In genomic region chr7:131371880-131372651, GRCm38 (mm10) we compare ENCODE assay signal across 8 mouse cellular contexts. TPM values are rescaled to one million over a fixed set of nuclear protein-coding genes. Genes with fewer than 3 reads are reported as not detected.
DNase-seq lines count a peak whose midpoint lies in the region; ATAC-seq lines count a peak whose summit lies in the region.

No protein-coding gene starts in this region.

- H3K36me3 ChIP-seq in heart, embryonic 11.5 days (ENCODE audit: control insufficient read depth, insufficient read depth, low read length): no peaks in the 10 kb centered on the region
- no peaks in the 10 kb centered on the region for H3K36me3 ChIP-seq in forebrain, embryonic 15.5 days
- no peaks in the 10 kb centered on the region for H3K36me3 ChIP-seq in liver, embryonic 16.5 days (ENCODE audit: control insufficient read depth, insufficient read depth)

- WGBS in heart, embryonic 11.5 days (ENCODE audit: insufficient replicate concordance): 65% methylated on average over 9 of the region's 9 CpGs
- 74% methylated on average over 9 of the region's 9 CpGs for WGBS in forebrain, embryonic 15.5 days
- 28% methylated on average over 9 of the region's 9 CpGs for WGBS in liver, embryonic 16.5 days (ENCODE audit: insufficient replicate concordance)

- peak overlapping the region; percentile 96 for H3K9ac ChIP-seq in heart, embryonic 11.5 days (ENCODE audit: low read depth, low read length)
- peak overlapping the region; percentile 94 for H3K9ac ChIP-seq in forebrain, embryonic 15.5 days (replicated peaks)
- no peak overlapping the region for H3K9ac ChIP-seq in liver, embryonic 16.5 days (ENCODE audit: low read depth, low read length)

- H3K4me1 ChIP-seq in heart, embryonic 11.5 days (ENCODE audit: control insufficient read depth, insufficient read depth, low read length): peaks cover 5% of the 10 kb centered on the region
- H3K4me1 ChIP-seq in forebrain, embryonic 15.5 days: peaks cover 7% of the 10 kb centered on the region; the same call in 1 of the 2 replicates
- H3K4me1 ChIP-seq in liver, embryonic 16.5 days (ENCODE audit: control insufficient read depth, low read depth, low read length): peaks cover 16% of the 10 kb centered on the region

- intact Hi-C loops in heart, postnatal 14 days (cut with DNase I): loop anchor here (5.0 kb wide), 2 partner anchors 35 to 510 kb away; no protein-coding TSS in a partner anchor

- peak overlapping the region; percentile 98 for H3K27ac ChIP-seq in heart, embryonic 11.5 days (ENCODE audit: low read depth, low read length)
- no peak overlapping the region for H3K27ac ChIP-seq in forebrain, embryonic 15.5 days (replicated peaks)
- no peak overlapping the region; the same call in 1 of the 2 replicates for H3K27ac ChIP-seq in liver, embryonic 16.5 days (ENCODE audit: low read length)

- H3K9me3 ChIP-seq in heart, embryonic 11.5 days (replicated peaks; ENCODE audit: control insufficient read depth, low read length): no peaks in the 10 kb centered on the region
- H3K9me3 ChIP-seq in forebrain, embryonic 15.5 days: no peaks in the 10 kb centered on the region
- no peaks in the 10 kb centered on the region for H3K9me3 ChIP-seq in liver, embryonic 16.5 days (replicated peaks; ENCODE audit: control insufficient read depth, low read length)

- DNase-seq in heart, postnatal 14 days: no peak
- peak; percentile 79 for DNase-seq in MEL-GATA-1-ER (ENCODE audit: extremely low read depth, low read depth)
- no peak for DNase-seq in adrenal gland, postnatal 4 days (ENCODE audit: low spot score in 2 of 2)
- no peak for DNase-seq in spleen, adult 12 weeks (ENCODE audit: low spot score)
- no peak for DNase-seq in testis, postnatal 10 days (ENCODE audit: low spot score)

- peak overlapping the region; percentile 82 for H3K4me2 ChIP-seq in heart, embryonic 11.5 days
- peak overlapping the region; percentile 69 for H3K4me2 ChIP-seq in forebrain, embryonic 15.5 days (replicated peaks)
- H3K4me2 ChIP-seq in liver, embryonic 16.5 days (ENCODE audit: low read depth, low read length): peak overlapping the region; percentile 90

- no peaks in the 10 kb centered on the region for H3K27me3 ChIP-seq in heart, embryonic 11.5 days (ENCODE audit: control insufficient read depth, insufficient read depth, low read length)
- no peaks in the 10 kb centered on the region; the same call in 1 of the 2 replicates for H3K27me3 ChIP-seq in forebrain, embryonic 15.5 days
- H3K27me3 ChIP-seq in liver, embryonic 16.5 days (ENCODE audit: control insufficient read depth, insufficient read depth, low read depth, low read length): no peaks in the 10 kb centered on the region

- ATAC-seq in heart, embryonic 11.5 days (replicated peaks; ENCODE audit: insufficient number of reproducible peaks, low FRiP score, low TSS enrichment): no peak
- ATAC-seq in forebrain, embryonic 15.5 days (replicated peaks): no peak
- ATAC-seq in liver, embryonic 16.5 days (ENCODE audit: low read depth): no peak

- H3K4me3 ChIP-seq in heart, embryonic 11.5 days (ENCODE audit: low read depth, low read length): peak overlapping the region; percentile 82
- peak overlapping the region; percentile 78 for H3K4me3 ChIP-seq in forebrain, embryonic 15.5 days
- H3K4me3 ChIP-seq in liver, embryonic 16.5 days (ENCODE audit: low read depth, low read length): peak overlapping the region; percentile 78

RNA-seq across cellular contexts. Expression of gene Pstk, which starts 1.1 kb away (rescaled TPM):
- 74.5 and 94.3 TPM in 2 replicates for polyA plus RNA-seq in heart, embryonic 11.5 days (2014; fragmentation: Nextera tagmentation; extraction: Ambion mirVana)
- 10 to 100 TPM; 49.2 to 50.3 TPM for total RNA-seq in heart, postnatal 14 days (2021)
- polyA plus RNA-seq in forebrain, embryonic 15.5 days (2015; fragmentation: Nextera tagmentation; extraction: Ambion mirVana): 33.7 TPM in 2 replicates
- polyA plus RNA-seq in liver, embryonic 16.5 days (2015; fragmentation: Nextera tagmentation; extraction: Ambion mirVana): 19.5 and 20.5 TPM in 2 replicates
- total RNA-seq in adrenal gland, postnatal 4 days (2021): 10 to 100 TPM; 28.3 to 31.3 TPM

RNA-seq across cellular contexts. Expression of gene 2310057M21Rik, which starts 9.5 kb away (rescaled TPM):
- 18.5 and 25.9 TPM in 2 replicates for polyA plus RNA-seq in heart, embryonic 11.5 days (2014; fragmentation: Nextera tagmentation; extraction: Ambion mirVana)
- 10 to 100 TPM in 1 of 2 experiments, 1 to 10 TPM in 1; 9.2 to 12.8 TPM for total RNA-seq in heart, postnatal 14 days (2021)
- 21.9 and 24.2 TPM in 2 replicates for polyA plus RNA-seq in forebrain, embryonic 15.5 days (2015; fragmentation: Nextera tagmentation; extraction: Ambion mirVana)
- 8.3 and 8.5 TPM in 2 replicates for polyA plus RNA-seq in liver, embryonic 16.5 days (2015; fragmentation: Nextera tagmentation; extraction: Ambion mirVana)
- 10 to 100 TPM; 16.1 to 20.2 TPM for total RNA-seq in adrenal gland, postnatal 4 days (2021)

RNA-seq across cellular contexts. Expression of gene Ikzf5, which starts 38.3 kb away (rescaled TPM):
- 15.1 TPM in 2 replicates for polyA plus RNA-seq in heart, embryonic 11.5 days (2014; fragmentation: Nextera tagmentation; extraction: Ambion mirVana)
- 10 to 100 TPM; 31.4 to 33.0 TPM for total RNA-seq in heart, postnatal 14 days (2021)
- 15.9 and 17.3 TPM in 2 replicates for polyA plus RNA-seq in forebrain, embryonic 15.5 days (2015; fragmentation: Nextera tagmentation; extraction: Ambion mirVana)
- polyA plus RNA-seq in liver, embryonic 16.5 days (2015; fragmentation: Nextera tagmentation; extraction: Ambion mirVana): 10.2 and 10.7 TPM in 2 replicates
- 10 to 100 TPM; 34.5 to 38.8 TPM for total RNA-seq in adrenal gland, postnatal 4 days (2021)

RNA-seq across cellular contexts. Expression of gene Acadsb, which starts 38.3 kb away (rescaled TPM):
- polyA plus RNA-seq in heart, embryonic 11.5 days (2014; fragmentation: Nextera tagmentation; extraction: Ambion mirVana): 76.5 and 87.5 TPM in 2 replicates
- total RNA-seq in heart, postnatal 14 days (2021): 100 to 1,000 TPM in 1 of 2 experiments, 10 to 100 TPM in 1; 95.4 to 100 TPM
- polyA plus RNA-seq in forebrain, embryonic 15.5 days (2015; fragmentation: Nextera tagmentation; extraction: Ambion mirVana): 114 and 122 TPM in 2 replicates
- 43.2 and 44.2 TPM in 2 replicates for polyA plus RNA-seq in liver, embryonic 16.5 days (2015; fragmentation: Nextera tagmentation; extraction: Ambion mirVana)
- 100 to 1,000 TPM; 183 to 187 TPM for total RNA-seq in adrenal gland, postnatal 4 days (2021)

RNA-seq across cellular contexts. Expression of gene Fam24a, which starts 38.4 kb away (rescaled TPM):
- not detected in 2 replicates for polyA plus RNA-seq in heart, embryonic 11.5 days (2014; fragmentation: Nextera tagmentation; extraction: Ambion mirVana)
- not detected for total RNA-seq in heart, postnatal 14 days (2021)
- polyA plus RNA-seq in forebrain, embryonic 15.5 days (2015; fragmentation: Nextera tagmentation; extraction: Ambion mirVana): not detected in 2 replicates
- polyA plus RNA-seq in liver, embryonic 16.5 days (2015; fragmentation: Nextera tagmentation; extraction: Ambion mirVana): not detected in 2 replicates
- total RNA-seq in adrenal gland, postnatal 4 days (2021): not detected
